Mouse (Mus musculus) thymus, adult 2 months (tissue): ENCODE results near the gene Cryba2.

Experiments used
- CTCF ChIP-seq: fragments of 200-500 bp; IDR thresholded peaks from 2 replicates; pipeline ENCODE4 v1.5.1; 2012; ENCODE audit warnings: mild to moderate bottlenecking, control low read depth, low read length, moderate library complexity, borderline replicate concordance; ENCODE audit not compliant: control insufficient read depth, poor library complexity, insufficient read depth; ENCODE audit errors: extremely low read depth
- POLR2A ChIP-seq: fragments of 200-500 bp; IDR thresholded peaks from 2 replicates; pipeline ENCODE4 v1.6.1; 2012; ENCODE audit warnings: mild to moderate bottlenecking, low read length, control low read depth, moderate library complexity; ENCODE audit not compliant: control insufficient read depth, poor library complexity, insufficient read depth; ENCODE audit errors: extremely low read depth

DNA sequence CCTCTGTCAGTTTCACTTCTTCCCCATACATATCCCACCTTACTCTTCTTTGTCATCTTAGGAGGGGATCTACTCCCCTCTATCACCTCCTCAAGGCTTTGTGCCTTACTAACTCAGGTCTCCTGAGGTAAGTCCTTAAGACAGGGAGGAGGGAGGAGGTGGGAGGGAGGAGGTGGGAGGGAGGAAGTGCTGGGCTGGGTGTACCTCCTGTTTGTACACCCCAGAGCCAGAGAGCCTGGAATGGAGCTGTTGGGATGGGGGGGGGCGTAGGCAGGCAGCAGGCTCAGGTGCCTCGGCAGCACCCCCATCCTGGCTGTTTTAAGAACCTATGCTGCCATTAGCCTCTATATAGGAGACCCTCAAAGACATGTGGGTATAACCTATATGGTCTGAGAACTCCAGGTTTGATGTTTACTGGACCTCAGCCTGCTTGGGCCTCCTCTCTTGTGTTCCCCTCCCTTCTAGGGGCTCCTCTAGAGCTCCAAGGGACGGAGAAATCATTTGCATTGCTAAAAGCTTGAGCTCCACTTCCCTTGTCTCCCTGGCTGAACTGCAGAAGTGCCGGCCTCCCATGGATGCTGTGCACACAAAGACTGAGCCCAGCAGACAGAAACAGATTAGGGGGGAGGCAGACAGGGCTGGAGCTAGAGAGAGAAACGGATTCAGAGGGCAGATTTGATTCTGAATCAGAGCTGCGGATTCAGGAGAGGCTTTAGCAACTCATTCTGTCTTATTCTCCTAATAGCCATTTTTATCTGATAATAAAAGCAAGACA is 41.8 kb downstream of the Cryba2 start:
- TF ChIP-seq CTCF: no peak
- no peak for TF ChIP-seq POLR2A
